Mouse (Mus musculus) thymus, adult 2 months (tissue): ENCODE data around the gene Cxcr6.

Source experiments
- CTCF ChIP-seq: fragments of 200-500 bp; IDR thresholded peaks from 2 replicates; pipeline ENCODE4 v1.5.1; 2012; ENCODE audit warnings: mild to moderate bottlenecking, control low read depth, low read length, moderate library complexity, borderline replicate concordance; ENCODE audit not compliant: control insufficient read depth, poor library complexity, insufficient read depth; ENCODE audit errors: extremely low read depth
- POLR2A ChIP-seq: fragments of 200-500 bp; IDR thresholded peaks from 2 replicates; pipeline ENCODE4 v1.6.1; 2012; ENCODE audit warnings: mild to moderate bottlenecking, low read length, control low read depth, moderate library complexity; ENCODE audit not compliant: control insufficient read depth, poor library complexity, insufficient read depth; ENCODE audit errors: extremely low read depth

- TF ChIP-seq CTCF (no peak), POLR2A (no peak)
These were observed 44.4 kb downstream of the Cxcr6 start for GRCm38 (mm10) chr9:123850705-123851061.
